Mouse (Mus musculus) layer of hippocampus, adult 8-10 months (tissue): ENCODE results near the gene Tmem120a. TPM values are rescaled to one million over a fixed set of nuclear protein-coding genes. Genes with fewer than 3 reads are reported as not detected.
A peak's percentile ranks its signal among the peaks of the same experiment; 100 is the strongest.

Source experiments
- DNase-seq, 2 experiments: peaks; one replicate each; pipeline ENCODE4 v3.0.0; 2022; ENCODE audit warnings: low spot score in 2 of 2
- total RNA-seq, 4 experiments: library from RNA; stranded (reverse); gene quantifications; 2 replicates each; pipeline ENCODE4 v1.2.4; 2022

Tmem120a gene
- 10 to 100 TPM; 15.7 to 20.4 (median 17.3) TPM for total RNA-seq

- peak; percentile 89 to 91 for DNase-seq
Observed at GRCm38 (mm10) chr5:135743741-135744609, at the start of gene Tmem120a. Gene Tmem120a (minus strand): TSS chr5:135744448.

- DNase-seq: no peak
Observed at GRCm38 (mm10) chr5:135782901-135783300, 38.7 kb upstream of the Tmem120a start.

GRCm38 (mm10) chr5:135780331-135780730, 36.1 kb upstream of the Tmem120a start:
- DNase-seq: no peak

- peak; percentile 99 to 100 for DNase-seq
Observed at GRCm38 (mm10) chr5:135778471-135779445, 34.5 kb upstream of the Tmem120a start, which contains the start of gene Mdh2. Gene Mdh2 (plus strand): TSS chr5:135778480.

- DNase-seq: peak in 1 of 2 experiments; percentile 51
Observed at GRCm38 (mm10) chr5:135777796-135778470, 33.7 kb upstream of the Tmem120a start, which contains the start of gene Styxl1. Gene Styxl1 (minus strand): TSS chr5:135778385.

GRCm38 (mm10) chr5:135776546-135776945, 32.3 kb upstream of the Tmem120a start:
- no peak for DNase-seq

- DNase-seq: no peak
Observed at GRCm38 (mm10) chr5:135772519-135772918, 28.3 kb upstream of the Tmem120a start.

GRCm38 (mm10) chr5:135764971-135765370, 20.7 kb upstream of the Tmem120a start:
- no peak for DNase-seq

- peak; percentile 46 to 80 for DNase-seq
Observed at GRCm38 (mm10) chr5:135763526-135763925, 19.3 kb upstream of the Tmem120a start.

- no peak for DNase-seq
Observed at GRCm38 (mm10) chr5:135761881-135762280, 17.6 kb upstream of the Tmem120a start.

- no peak for DNase-seq
Observed at GRCm38 (mm10) chr5:135751595-135751994, 7.3 kb upstream of the Tmem120a start.

- DNase-seq: no peak
Observed at GRCm38 (mm10) chr5:135751041-135751440, 6.8 kb upstream of the Tmem120a start.

- no peak for DNase-seq
Observed at GRCm38 (mm10) chr5:135744742-135745141, 494 bp upstream of the Tmem120a start.

GRCm38 (mm10) chr5:135742941-135743740, 1.1 kb downstream of the Tmem120a start:
- DNase-seq: no peak

- no peak for DNase-seq
Observed at GRCm38 (mm10) chr5:135742156-135742555, 2.1 kb downstream of the Tmem120a start.

GRCm38 (mm10) chr5:135738266-135738665, 6.0 kb downstream of the Tmem120a start:
- DNase-seq: no peak

GRCm38 (mm10) chr5:135737154-135737553, 7.1 kb downstream of the Tmem120a start:
- no peak for DNase-seq

GRCm38 (mm10) chr5:135736544-135736943, 7.7 kb downstream of the Tmem120a start:
- DNase-seq: no peak

GRCm38 (mm10) chr5:135735741-135736140, 8.5 kb downstream of the Tmem120a start:
- no peak for DNase-seq

- DNase-seq: no peak
Observed at GRCm38 (mm10) chr5:135734057-135734680, 10.1 kb downstream of the Tmem120a start.
